Mouse (Mus musculus) liver, embryonic 15.5 days (tissue): ENCODE results near the gene Il27ra. TPM values are rescaled to one million over a fixed set of nuclear protein-coding genes. Genes with fewer than 3 reads are reported as not detected.

Source experiments
- ATAC-seq: fragments of 200-750 bp; cut with Nextera tagmentation; 2 replicates; pipeline ENCODE4 v1.8.0; 2017; ENCODE audit warnings: moderate number of reproducible peaks, mild to moderate bottlenecking, moderate library complexity; ENCODE audit not compliant: insufficient read depth
- H3K27ac ChIP-seq: fragments of 300-500 bp; sonication (generic); replicated peaks from 2 replicates; pipeline ENCODE4 v1.5.1; 2015; ENCODE audit warnings: mild to moderate bottlenecking, inconsistent platforms
- H3K27me3 ChIP-seq: fragments of 300-500 bp; sonication (generic); 2 replicates; pipeline ENCODE4 v1.6.1; 2015; ENCODE audit warnings: mild to moderate bottlenecking, inconsistent platforms
- H3K36me3 ChIP-seq: fragments of 300-500 bp; sonication (generic); replicated peaks from 2 replicates; pipeline ENCODE4 v1.6.1; 2015; ENCODE audit warnings: moderate library complexity, mild to moderate bottlenecking, inconsistent platforms
- H3K4me1 ChIP-seq: fragments of 300-500 bp; sonication (generic); replicated peaks from 2 replicates; pipeline ENCODE4 v1.6.1; 2015; ENCODE audit warnings: inconsistent platforms
- H3K4me2 ChIP-seq: fragments of 300-500 bp; sonication (generic); 2 replicates; pipeline ENCODE4 v1.6.1; 2015; ENCODE audit warnings: moderate library complexity, mild to moderate bottlenecking, inconsistent platforms
- H3K4me3 ChIP-seq: fragments of 300-500 bp; sonication (generic); replicated peaks from 2 replicates; pipeline ENCODE4 v1.5.1; 2015; ENCODE audit warnings: mild to moderate bottlenecking, inconsistent platforms
- H3K9ac ChIP-seq: fragments of 300-500 bp; sonication (generic); 2 replicates; pipeline ENCODE4 v1.6.1; 2015; ENCODE audit warnings: moderate library complexity, mild to moderate bottlenecking, inconsistent platforms
- H3K9me3 ChIP-seq: fragments of 300-500 bp; sonication (generic); replicated peaks from 2 replicates; pipeline ENCODE4 v1.6.1; 2016; ENCODE audit warnings: inconsistent platforms
- WGBS: fragments of 180-500 bp; shearing (Covaris S2); methylation state at CpG from one replicate; pipeline ENCODE4 v1.1.7; 2015; ENCODE audit warnings: mixed read lengths; ENCODE audit not compliant: insufficient replicate concordance; 5-methylcytosine and 5-hydroxymethylcytosine counted together
- polyA plus RNA-seq: library from polyadenylated mRNA; unstranded; fragments of >200 nt; fragmentation: Nextera tagmentation; extraction: Ambion mirVana; gene quantifications from 2 replicates; pipeline ENCODE4 v1.2.1, GENCODE M21; 2015

Il27ra gene
- polyA plus RNA-seq, 1 experiment from 2014 or later = 0.74 TPM

DNA sequence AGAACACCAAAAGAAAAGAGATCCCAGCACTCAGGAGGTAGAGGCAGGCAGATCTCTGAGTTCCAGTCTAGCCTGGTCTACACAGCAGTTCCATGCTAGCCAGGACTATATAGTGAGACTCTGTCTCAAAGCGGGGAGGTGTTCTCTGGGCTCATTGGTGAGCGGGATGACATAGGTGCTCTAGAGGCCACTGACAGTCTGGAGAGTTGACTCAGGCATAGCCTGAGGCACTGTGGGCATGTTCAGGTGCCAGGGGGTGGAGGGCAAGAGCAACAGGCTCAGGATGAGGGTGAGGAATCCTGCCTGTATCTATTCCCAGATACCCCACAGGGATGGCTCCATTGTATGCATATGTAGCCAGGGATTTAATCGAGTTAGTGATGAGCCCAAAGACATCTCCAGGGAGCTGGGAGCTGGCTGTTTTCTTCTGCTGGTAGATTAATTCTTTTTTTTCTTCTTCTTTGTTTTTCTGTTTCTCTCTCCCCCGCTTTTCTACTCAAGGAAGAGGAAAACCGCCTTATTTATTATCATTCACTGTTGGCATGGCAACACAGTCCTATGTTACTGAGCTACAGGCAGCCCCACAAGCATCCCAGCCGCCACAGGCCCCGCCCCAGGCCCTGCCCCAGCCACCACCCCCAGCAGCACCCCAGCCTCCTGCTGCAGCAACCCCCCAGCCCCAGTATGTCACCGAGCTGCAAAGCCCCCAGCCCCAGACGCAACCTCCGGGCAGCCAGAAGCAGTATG, 31.0 kb upstream of the Il27ra start:
- Histone ChIP-seq H3K4me1 (peaks cover 40% of the 10 kb centered on the region), H3K9ac (no peak overlapping the region), H3K9me3 (no peaks in the 10 kb centered on the region), H3K4me3 (no peak overlapping the region), H3K4me2 (no peak overlapping the region), H3K27me3 (no peaks in the 10 kb centered on the region), H3K36me3 (no peaks in the 10 kb centered on the region), H3K27ac (no peak overlapping the region)
- no peak for ATAC-seq
- WGBS = 65% methylated on average over 10 of the region's 10 CpGs

DNA sequence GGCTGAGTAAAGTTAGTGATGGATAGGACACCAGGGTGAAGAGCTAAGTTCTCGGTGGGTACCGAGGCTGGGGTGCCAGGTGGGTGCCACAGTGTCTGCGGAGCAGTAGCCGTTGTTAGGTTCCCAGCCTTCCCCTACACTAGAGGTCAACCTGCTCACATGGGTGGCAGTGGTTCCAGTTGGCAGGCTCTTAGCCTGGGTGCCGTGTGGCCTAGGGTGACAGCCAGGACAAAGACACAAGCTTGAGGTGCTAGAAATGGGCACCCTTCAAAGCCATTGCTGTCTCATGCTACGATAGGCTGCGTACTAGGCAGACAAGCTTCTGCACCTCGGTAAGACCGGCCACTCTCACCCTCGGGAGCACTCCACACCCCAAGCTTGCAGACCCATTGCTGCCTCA, 29.9 kb upstream of the Il27ra start:
- WGBS = 81% methylated on average over 10 of the region's 10 CpGs
- Histone ChIP-seq H3K4me1 (peaks cover 51% of the 10 kb centered on the region), H3K27me3 (no peaks in the 10 kb centered on the region), H3K9ac (no peak overlapping the region), H3K27ac (no peak overlapping the region), H3K9me3 (no peaks in the 10 kb centered on the region), H3K4me3 (no peak overlapping the region), H3K4me2 (no peak overlapping the region), H3K36me3 (no peaks in the 10 kb centered on the region)
- no peak for ATAC-seq

DNA sequence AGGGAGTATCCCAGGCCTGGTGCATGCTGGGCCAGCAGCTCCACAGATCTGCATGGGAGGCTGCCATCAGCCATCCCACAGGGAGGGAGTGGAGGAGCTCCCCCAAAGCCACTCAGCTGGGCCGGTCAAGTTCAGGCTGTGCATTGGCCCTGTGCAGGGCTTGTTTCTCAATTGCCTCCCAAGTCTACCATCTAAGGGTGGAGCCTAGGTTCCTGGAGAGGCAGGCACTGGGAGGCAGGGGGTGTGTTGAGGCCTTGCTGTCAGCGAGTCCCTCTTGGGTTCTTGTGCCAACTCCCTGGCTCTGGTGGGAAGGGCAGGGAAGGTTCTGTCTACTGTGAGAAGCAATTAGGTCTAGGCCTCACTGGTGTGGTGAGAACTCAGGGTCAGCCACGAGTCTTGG, 29.5 kb upstream of the Il27ra start:
- Histone ChIP-seq H3K4me1 (peaks cover 51% of the 10 kb centered on the region), H3K27ac (no peak overlapping the region)
- no peak for ATAC-seq

DNA sequence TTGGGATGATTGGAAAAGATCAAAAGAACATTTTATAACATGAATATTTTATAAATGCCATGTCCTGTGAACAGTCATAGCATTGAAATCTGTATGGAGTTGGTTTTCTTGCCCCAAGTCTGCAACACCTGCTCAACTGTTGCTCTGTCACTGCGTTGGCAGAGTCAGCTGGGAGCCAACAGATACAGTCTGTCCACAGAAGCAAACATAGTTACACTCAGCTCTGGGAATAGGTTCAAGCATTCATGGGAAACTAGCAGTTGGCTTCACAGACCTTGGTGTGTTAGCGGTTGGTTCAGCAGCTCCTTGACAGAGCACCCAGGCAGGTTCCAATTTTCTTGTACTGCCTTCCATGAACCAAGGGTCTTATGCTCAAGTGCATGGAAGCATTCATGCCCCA, 28.3 kb upstream of the Il27ra start:
- Histone ChIP-seq H3K4me2 (no peak overlapping the region), H3K9me3 (no peaks in the 10 kb centered on the region), H3K27me3 (no peaks in the 10 kb centered on the region), H3K9ac (no peak overlapping the region), H3K4me3 (no peak overlapping the region), H3K27ac (no peak overlapping the region), H3K4me1 (peaks cover 50% of the 10 kb centered on the region), H3K36me3 (no peaks in the 10 kb centered on the region)
- ATAC-seq = no peak
- WGBS = 75% methylated on average over 2 of the region's 2 CpGs

More for the DNA sequence above, 29.5 kb upstream of the Il27ra start:
- 48% methylated on average over 3 of the region's 3 CpGs for WGBS
- Histone ChIP-seq H3K4me3 (no peak overlapping the region), H3K9ac (no peak overlapping the region), H3K9me3 (no peaks in the 10 kb centered on the region), H3K27me3 (no peaks in the 10 kb centered on the region), H3K4me2 (no peak overlapping the region), H3K36me3 (no peaks in the 10 kb centered on the region)

DNA sequence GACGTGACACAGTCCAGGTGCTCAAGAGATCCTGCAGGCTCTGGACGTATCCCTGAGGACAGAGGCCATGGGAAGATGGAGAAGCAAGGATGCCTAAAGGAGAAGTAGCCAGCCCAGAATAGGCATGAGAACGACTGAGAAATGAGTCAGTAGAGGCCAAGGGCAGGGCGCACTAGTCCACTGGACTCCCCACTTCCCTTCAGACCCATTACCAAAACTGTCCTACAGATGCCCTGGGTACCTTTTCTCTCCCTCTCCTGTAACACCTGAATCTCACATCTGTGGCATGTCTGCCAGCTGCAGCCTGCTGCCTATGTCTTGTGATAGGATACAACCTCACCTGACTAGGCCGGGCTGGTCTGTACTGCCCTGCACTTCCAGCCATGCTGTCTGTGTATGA, 27.9 kb upstream of the Il27ra start:
- WGBS = 65% methylated on average over 5 of the region's 5 CpGs
- no peak for ATAC-seq
- Histone ChIP-seq H3K9ac (no peak overlapping the region), H3K4me2 (no peak overlapping the region), H3K9me3 (no peaks in the 10 kb centered on the region), H3K27ac (no peak overlapping the region), H3K36me3 (no peaks in the 10 kb centered on the region), H3K27me3 (no peaks in the 10 kb centered on the region), H3K4me3 (no peak overlapping the region), H3K4me1 (peaks cover 55% of the 10 kb centered on the region)

DNA sequence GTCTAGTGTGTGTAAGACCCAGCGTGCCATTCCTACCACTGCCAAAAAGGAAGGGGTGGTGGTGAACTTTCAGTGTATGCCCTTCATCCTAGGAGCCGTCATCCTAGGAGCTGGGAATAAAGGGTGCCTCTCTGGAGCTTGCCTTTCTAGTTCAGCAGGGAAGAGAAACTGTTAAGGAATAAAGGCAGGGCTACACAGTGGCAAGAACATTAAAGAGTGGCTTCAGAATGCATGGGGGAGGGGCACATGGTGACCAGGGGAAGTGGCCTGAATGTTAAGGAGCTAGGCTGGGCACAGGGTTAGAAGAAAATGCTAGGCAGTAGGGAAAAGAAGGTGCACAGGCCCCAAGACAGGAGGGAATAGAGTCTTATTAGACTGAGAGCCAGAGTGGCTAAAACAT, 27.4 kb upstream of the Il27ra start:
- ATAC-seq = no peak
- Histone ChIP-seq H3K9ac (no peak overlapping the region), H3K27ac (no peak overlapping the region), H3K4me3 (no peak overlapping the region), H3K9me3 (no peaks in the 10 kb centered on the region), H3K27me3 (no peaks in the 10 kb centered on the region), H3K36me3 (no peaks in the 10 kb centered on the region), H3K4me2 (no peak overlapping the region), H3K4me1 (peaks cover 60% of the 10 kb centered on the region)
- WGBS = 66% methylated on average over 2 of the region's 2 CpGs

DNA sequence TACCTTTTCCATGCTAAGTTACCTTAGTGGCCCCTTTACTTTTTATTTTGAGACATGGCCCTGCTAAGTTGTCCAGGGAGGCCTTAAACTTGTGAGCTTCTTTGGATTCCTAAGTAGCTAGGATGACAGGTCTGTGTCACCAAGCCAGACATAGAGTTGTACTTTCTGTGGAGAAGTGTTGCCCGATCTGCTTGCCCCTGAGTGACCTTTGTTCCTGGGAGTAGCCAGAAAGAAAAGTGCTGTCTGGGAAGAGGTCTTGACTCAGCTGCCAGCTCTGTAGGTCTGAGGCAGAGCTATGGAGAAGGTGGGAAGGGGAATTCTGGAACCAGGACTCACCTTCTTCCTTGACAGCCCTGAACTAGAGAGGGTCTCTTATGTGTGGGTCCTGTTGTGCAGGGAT, 26.8 kb upstream of the Il27ra start:
- Histone ChIP-seq H3K4me3 (no peak overlapping the region), H3K27ac (0 out of 2 replicates have a peak overlapping the region, but pooled peaks have one; percentile 25), H3K9me3 (no peaks in the 10 kb centered on the region), H3K4me2 (no peak overlapping the region), H3K27me3 (no peaks in the 10 kb centered on the region), H3K9ac (no peak overlapping the region), H3K36me3 (no peaks in the 10 kb centered on the region), H3K4me1 (peaks cover 65% of the 10 kb centered on the region)
- ATAC-seq = no peak
- WGBS = 33% methylated on average over 1 of the region's 1 CpGs

DNA sequence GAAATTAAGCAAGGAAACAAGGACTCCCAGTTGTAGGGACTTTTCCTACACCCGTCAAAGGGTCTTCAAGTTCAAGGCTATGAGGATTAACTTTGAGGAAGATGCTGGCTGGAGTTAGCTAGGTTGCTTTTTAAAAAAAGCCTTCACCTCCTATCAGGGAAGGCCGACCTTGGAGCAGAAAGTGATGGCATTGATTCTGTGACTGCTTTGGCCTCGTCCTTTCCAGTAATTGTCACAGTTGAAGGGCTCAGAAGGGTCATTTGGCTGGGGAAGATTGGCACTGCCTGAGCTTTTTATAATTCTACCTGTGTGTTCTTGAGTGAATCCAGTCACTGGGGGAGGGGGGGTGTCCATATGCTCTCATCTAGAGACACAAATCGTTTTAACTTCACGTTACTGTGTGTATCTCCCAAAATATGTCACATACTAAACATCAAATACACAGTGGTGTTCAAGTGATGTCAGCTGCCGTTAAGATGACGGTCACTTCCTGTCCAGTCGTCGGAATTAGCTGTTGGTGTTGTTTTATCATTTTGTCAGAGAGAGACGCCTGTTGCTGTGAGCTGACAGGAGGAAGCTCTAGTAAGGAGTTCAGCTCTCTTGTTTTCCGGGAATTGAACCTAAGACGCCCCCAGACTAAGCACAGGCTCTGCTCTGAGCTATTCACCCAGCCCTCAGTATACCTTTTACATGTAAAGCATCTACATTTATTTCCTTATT, 26.1 kb upstream of the Il27ra start:
- Histone ChIP-seq H3K4me2 (0 out of 2 replicates have a peak overlapping the region, but pooled peaks have one; percentile 92), H3K9ac (no peak overlapping the region), H3K9me3 (no peaks in the 10 kb centered on the region), H3K36me3 (no peaks in the 10 kb centered on the region), H3K4me1 (peaks cover 72% of the 10 kb centered on the region), H3K4me3 (no peak overlapping the region), H3K27ac (0 out of 2 replicates have a peak overlapping the region, but pooled peaks have one; percentile 25), H3K27me3 (no peaks in the 10 kb centered on the region)
- WGBS = 39% methylated on average over 12 of the region's 12 CpGs
- no peak for ATAC-seq

DNA sequence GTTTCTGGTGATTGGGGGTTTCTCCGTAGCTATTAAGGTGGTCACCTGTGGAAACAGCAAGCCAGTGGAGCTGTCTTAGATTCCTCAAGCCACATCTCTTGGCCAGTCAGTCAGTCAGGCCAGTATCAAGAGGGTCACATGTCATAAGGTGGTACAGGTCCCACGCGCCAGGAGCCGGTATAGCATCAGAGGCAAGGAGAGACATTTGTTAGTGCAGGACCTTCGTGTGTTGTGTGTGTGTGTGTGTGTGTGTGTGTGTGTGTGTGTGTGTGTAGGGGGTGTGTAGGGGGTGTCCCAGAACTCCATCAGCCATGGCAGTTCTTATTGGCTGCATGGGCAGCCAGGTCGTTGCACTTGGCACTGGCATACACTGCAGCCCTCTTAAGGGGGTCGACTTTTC, 25.5 kb upstream of the Il27ra start:
- Histone ChIP-seq H3K27ac (no peak overlapping the region), H3K9ac (no peak overlapping the region), H3K4me1 (peaks cover 72% of the 10 kb centered on the region), H3K4me2 (peak overlapping the region; percentile 92), H3K36me3 (no peaks in the 10 kb centered on the region), H3K4me3 (peak overlapping the region; percentile 74), H3K9me3 (no peaks in the 10 kb centered on the region), H3K27me3 (no peaks in the 10 kb centered on the region)
- ATAC-seq = no peak
- WGBS = 63% methylated on average over 7 of the region's 7 CpGs

DNA sequence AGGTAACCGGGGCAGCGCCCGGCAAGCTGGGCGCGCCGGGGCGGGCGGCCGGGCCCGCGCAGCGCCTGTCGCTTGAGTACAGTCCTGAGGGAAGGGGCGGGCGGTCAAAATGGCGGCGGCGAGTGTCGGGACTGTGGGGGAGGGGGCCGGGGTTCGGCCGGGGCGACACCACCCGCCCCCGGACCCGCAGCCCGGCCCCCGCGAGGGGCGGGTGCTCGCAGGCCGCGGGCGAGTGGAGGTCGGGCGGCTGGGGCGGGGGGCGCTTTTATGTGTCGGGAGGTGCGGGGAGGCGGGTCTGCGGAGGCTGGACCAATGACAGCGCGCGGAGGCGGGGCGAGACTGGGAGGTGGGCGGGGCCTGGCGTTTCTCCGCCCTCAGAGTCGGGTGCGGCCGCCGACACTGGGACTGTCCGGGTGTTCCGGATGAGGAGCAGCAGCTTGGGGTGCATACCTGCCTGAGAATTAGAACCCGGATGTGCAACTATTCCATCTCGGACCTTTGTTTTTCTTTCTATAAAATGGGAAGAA, 24.7 kb upstream of the Il27ra start:
- Histone ChIP-seq H3K4me3 (peak overlapping the region; percentile 74), H3K4me2 (peak overlapping the region; percentile 92), H3K27me3 (no peaks in the 10 kb centered on the region), H3K36me3 (no peaks in the 10 kb centered on the region), H3K27ac (peak overlapping the region; percentile 96), H3K9me3 (no peaks in the 10 kb centered on the region), H3K4me1 (peaks cover 72% of the 10 kb centered on the region), H3K9ac (peak overlapping the region; percentile 76)
- under 1% methylated on average over 58 of the region's 58 CpGs for WGBS
- ATAC-seq = peak; percentile 69

DNA sequence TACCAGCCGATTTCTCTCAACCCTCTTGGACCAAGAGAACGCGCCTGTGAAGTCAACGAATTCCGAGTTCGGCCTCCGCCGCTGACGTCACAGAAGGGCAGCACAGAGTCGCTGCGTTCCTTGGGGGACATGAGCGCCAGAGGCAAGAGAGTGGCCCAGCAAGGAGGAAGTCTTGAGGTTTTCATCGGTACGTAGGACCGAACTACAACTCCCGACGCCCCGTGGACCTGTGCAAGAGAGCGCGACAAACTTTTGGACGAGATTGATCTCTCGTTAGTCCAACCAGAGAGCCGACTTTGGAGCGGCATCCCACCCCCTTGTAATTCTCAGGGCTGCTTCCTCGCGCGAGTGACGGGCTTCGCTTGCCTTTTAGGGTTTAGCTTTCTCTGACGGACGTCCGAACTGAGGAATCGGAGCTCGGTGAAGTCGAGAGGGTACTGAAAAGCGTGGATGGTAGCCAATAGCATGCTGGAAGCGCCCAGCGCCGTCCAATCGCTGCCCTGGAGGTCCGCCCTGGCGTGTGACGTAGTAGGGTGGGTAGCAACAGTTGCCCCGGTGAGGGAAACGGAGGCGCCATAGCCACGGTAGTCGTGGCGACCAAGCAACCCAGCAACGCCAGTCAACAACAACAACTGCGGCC, 24.0 kb upstream of the Il27ra start, which contains the start of gene Rfx1:
Gene Rfx1 (plus strand): TSS at position 544 of the 640 bp plus-strand sequence.
- WGBS = under 1% methylated on average over 51 of the region's 51 CpGs
- ATAC-seq = peak; percentile 95
- Histone ChIP-seq H3K9ac (peak within 1 kb of the TSS; percentile 76), H3K4me1 (peaks cover 65% of the 10 kb centered on the region), H3K4me2 (peak within 1 kb of the TSS; percentile 92), H3K9me3 (no peaks in the 10 kb centered on the region), H3K27me3 (no peaks in the 10 kb centered on the region), H3K36me3 (no peaks in the 10 kb centered on the region), H3K27ac (peak within 1 kb of the TSS; percentile 96), H3K4me3 (peak within 1 kb of the TSS; percentile 74)
